Mouse (Mus musculus): ENCODE measurements around the gene Ptprr. TPM values are rescaled to one million over a fixed set of nuclear protein-coding genes. Genes with fewer than 3 reads are reported as not detected.
A peak's percentile ranks its signal among the peaks of the same experiment; 100 is the strongest.

Ptprr gene
- total and polyA plus RNA-seq, 2 experiments: 0.09 TPM; not detected in 1

DNA sequence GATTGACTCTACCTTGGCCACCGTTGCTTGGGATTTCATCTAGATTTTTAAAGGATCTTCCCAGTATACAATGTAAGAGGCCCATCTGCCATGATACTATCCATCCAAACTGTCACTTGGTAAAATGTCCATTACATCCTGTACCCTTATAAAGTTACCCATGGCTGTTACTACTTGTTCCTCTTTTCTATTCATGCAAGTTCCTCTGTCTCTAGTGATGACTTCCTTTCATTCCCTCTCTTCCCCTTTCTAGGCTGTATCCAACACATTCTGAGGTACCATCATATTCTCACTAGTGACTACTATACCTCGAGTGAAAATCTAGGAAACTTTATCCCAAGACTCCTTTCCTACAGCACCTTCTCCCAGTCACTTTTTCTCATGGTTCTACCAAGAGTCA lies 173.7 kb downstream of the Ptprr start:
- Histone ChIP-seq H3K4me1 (ENCODE audit: control insufficient read depth, insufficient read depth, low read length) (no peaks in the 10 kb centered on the region), H3K9ac (ENCODE audit: low read depth, low read length) (no peak overlapping the region), H3K79me2 (ENCODE audit: control insufficient read depth, insufficient read depth, low read length) (no peaks in the 10 kb centered on the region), H3K36me3 (ENCODE audit: control insufficient read depth, insufficient read depth, low read length) (no peaks in the 10 kb centered on the region), H3K4me3 (ENCODE audit: insufficient read depth, low read depth, low read length) (no peak overlapping the region), H3K27ac (replicated peaks; ENCODE audit: insufficient read depth, low read depth, low read length) (no peak overlapping the region), H3K27me3 (ENCODE audit: control insufficient read depth, insufficient read depth, low read length) (no peaks in the 10 kb centered on the region)
- TF ChIP-seq CTCF (IDR thresholded peaks at IDR 0.05; ENCODE audit: low read depth, low read length): no peak
- no peak for TF ChIP-seq POLR2A (IDR thresholded peaks at IDR 0.05; ENCODE audit: extremely low read depth, insufficient read depth, low read length)
- WGBS: 70% methylated on average over 2 of the region's 2 CpGs
- no peak for DNase-seq (ENCODE audit: extremely low read depth, low read depth, low spot score)

GRCm38 (mm10) chr10:116192293-116192692 lies 174.3 kb downstream of the Ptprr start:
- H3K4me1 ChIP-seq (ENCODE audit: control insufficient read depth, insufficient read depth, low read length): no peaks in the 10 kb centered on the region
- TF ChIP-seq CTCF (IDR thresholded peaks at IDR 0.05; ENCODE audit: low read depth, low read length): no peak
- TF ChIP-seq POLR2A (IDR thresholded peaks at IDR 0.05; ENCODE audit: extremely low read depth, insufficient read depth, low read length): no peak
- H3K4me3 ChIP-seq (ENCODE audit: insufficient read depth, low read depth, low read length): no peak overlapping the region
- H3K27me3 ChIP-seq (ENCODE audit: control insufficient read depth, insufficient read depth, low read length): no peaks in the 10 kb centered on the region
- WGBS: 79% methylated on average over 8 of the region's 8 CpGs
- no peaks in the 10 kb centered on the region for H3K79me2 ChIP-seq (ENCODE audit: control insufficient read depth, insufficient read depth, low read length)
- no peak overlapping the region for H3K9ac ChIP-seq (ENCODE audit: low read depth, low read length)
- no peaks in the 10 kb centered on the region for H3K36me3 ChIP-seq (ENCODE audit: control insufficient read depth, insufficient read depth, low read length)
- no peak for DNase-seq (ENCODE audit: extremely low read depth, low read depth, low spot score)
- no peak overlapping the region for H3K27ac ChIP-seq (replicated peaks; ENCODE audit: insufficient read depth, low read depth, low read length)

DNA sequence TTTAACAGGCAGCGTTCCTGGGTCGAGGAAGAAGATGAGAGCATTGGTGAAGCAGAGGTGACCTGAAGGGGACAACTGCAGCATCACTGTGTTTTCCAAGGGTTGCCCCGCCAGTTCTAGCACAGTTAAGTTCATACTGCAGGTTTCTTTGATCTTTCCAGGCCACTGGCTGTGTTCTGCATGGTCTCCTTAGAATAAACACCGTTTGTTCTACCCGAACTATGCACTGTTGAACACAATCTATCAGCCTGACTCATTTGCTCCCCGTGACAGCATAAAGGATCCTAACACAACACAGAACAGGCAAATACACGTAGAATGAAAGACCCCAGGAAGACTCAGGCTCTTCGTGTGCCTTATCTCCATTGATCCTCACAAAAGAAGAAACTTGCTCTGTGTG lies 176.4 kb downstream of the Ptprr start:
- Histone ChIP-seq H3K4me1 (ENCODE audit: control insufficient read depth, insufficient read depth, low read length) (no peaks in the 10 kb centered on the region), H3K27me3 (ENCODE audit: control insufficient read depth, insufficient read depth, low read length) (no peaks in the 10 kb centered on the region), H3K27ac (replicated peaks; ENCODE audit: insufficient read depth, low read depth, low read length) (no peak overlapping the region), H3K79me2 (ENCODE audit: control insufficient read depth, insufficient read depth, low read length) (no peaks in the 10 kb centered on the region), H3K36me3 (ENCODE audit: control insufficient read depth, insufficient read depth, low read length) (no peaks in the 10 kb centered on the region), H3K4me3 (ENCODE audit: insufficient read depth, low read depth, low read length) (no peak overlapping the region), H3K9ac (ENCODE audit: low read depth, low read length) (no peak overlapping the region)
- DNase-seq (ENCODE audit: extremely low read depth, low read depth, low spot score): no peak
- 64% methylated on average over 8 of the region's 8 CpGs for WGBS
- TF ChIP-seq POLR2A (IDR thresholded peaks at IDR 0.05; ENCODE audit: extremely low read depth, insufficient read depth, low read length) (no peak), CTCF (IDR thresholded peaks at IDR 0.05; ENCODE audit: low read depth, low read length) (no peak)

DNA sequence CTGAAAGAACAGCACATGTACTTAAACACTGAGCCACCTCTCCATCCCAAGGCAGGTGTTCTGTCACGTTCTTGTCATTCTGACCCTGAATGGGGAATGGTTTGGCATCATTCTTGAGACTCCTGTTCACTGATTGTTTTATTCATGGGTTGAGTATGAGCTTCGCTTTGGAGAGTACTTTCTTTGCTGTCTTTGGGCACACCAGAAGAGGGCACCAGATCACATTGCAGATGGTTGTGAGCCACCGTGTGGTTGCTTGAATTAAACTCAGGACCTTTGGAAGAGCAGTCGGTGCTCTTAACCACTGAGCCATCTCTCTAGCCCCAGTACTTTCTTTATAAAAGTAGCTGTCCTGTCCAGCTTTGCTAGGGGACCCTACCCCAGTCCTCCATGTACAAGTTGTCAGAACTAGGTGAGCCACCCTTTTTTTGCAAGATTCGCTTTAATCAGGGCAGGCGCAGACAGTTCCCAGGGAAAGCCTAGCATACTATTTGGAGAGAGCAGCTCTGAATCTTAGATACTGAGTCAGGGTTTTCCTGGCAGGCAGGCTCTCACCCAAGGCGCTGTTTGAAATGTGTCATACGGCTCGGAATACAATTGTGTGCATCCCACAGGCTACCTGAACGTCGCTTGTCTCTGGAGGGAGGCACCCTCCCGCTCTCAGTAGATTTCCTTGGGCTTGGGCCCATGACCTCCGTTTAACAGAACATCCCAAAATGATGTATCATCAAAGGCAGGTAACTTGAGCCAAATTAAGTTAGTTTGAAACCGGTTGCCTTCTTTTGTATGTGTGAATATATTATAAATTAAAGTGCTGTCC lies 178.8 kb downstream of the Ptprr start:
- no peak overlapping the region for H3K9ac ChIP-seq (ENCODE audit: low read depth, low read length)
- H3K4me1 ChIP-seq (ENCODE audit: control insufficient read depth, insufficient read depth, low read length): no peaks in the 10 kb centered on the region
- H3K4me3 ChIP-seq (ENCODE audit: insufficient read depth, low read depth, low read length): no peak overlapping the region
- no peak for TF ChIP-seq CTCF (IDR thresholded peaks at IDR 0.05; ENCODE audit: low read depth, low read length)
- no peak for TF ChIP-seq POLR2A (IDR thresholded peaks at IDR 0.05; ENCODE audit: extremely low read depth, insufficient read depth, low read length)
- 30% methylated on average over 14 of the region's 14 CpGs for WGBS
- DNase-seq (ENCODE audit: extremely low read depth, low read depth, low spot score): no peak
- no peaks in the 10 kb centered on the region for H3K79me2 ChIP-seq (ENCODE audit: control insufficient read depth, insufficient read depth, low read length)
- no peaks in the 10 kb centered on the region for H3K27me3 ChIP-seq (ENCODE audit: control insufficient read depth, insufficient read depth, low read length)
- H3K27ac ChIP-seq (replicated peaks; ENCODE audit: insufficient read depth, low read depth, low read length): no peak overlapping the region
- H3K36me3 ChIP-seq (ENCODE audit: control insufficient read depth, insufficient read depth, low read length): no peaks in the 10 kb centered on the region

DNA sequence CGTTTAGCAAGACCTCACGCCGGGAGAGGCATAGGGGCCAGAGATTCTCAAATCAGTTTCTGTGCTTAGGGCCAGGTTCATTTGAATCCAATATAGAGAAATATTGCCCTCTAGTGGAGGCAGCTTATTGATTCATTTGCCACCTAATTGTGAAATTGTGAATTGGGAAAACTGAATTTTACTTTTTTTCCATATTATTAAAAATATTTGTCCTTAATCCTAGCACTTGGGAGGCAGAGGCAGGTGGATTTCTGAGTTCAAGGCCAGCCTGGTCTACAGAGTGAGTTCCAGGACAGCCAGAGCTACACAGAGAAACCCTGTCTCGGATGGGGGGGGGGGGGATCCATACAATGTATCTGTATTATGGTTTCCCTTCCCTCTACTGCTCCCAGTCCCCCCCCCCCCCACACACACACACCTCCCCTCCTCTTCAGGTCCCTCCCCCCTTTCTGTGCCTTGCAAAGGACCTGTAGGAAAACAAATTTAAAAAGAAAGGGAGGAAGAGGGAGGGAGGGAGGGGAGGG lies 179.5 kb downstream of the Ptprr start:
- Histone ChIP-seq H3K36me3 (ENCODE audit: control insufficient read depth, insufficient read depth, low read length) (no peaks in the 10 kb centered on the region), H3K27ac (replicated peaks; ENCODE audit: insufficient read depth, low read depth, low read length) (no peak overlapping the region), H3K79me2 (ENCODE audit: control insufficient read depth, insufficient read depth, low read length) (no peaks in the 10 kb centered on the region), H3K9ac (ENCODE audit: low read depth, low read length) (no peak overlapping the region), H3K4me1 (ENCODE audit: control insufficient read depth, insufficient read depth, low read length) (no peaks in the 10 kb centered on the region), H3K27me3 (ENCODE audit: control insufficient read depth, insufficient read depth, low read length) (no peaks in the 10 kb centered on the region), H3K4me3 (ENCODE audit: insufficient read depth, low read depth, low read length) (no peak overlapping the region)
- TF ChIP-seq POLR2A (IDR thresholded peaks at IDR 0.05; ENCODE audit: extremely low read depth, insufficient read depth, low read length): no peak
- TF ChIP-seq CTCF (IDR thresholded peaks at IDR 0.05; ENCODE audit: low read depth, low read length): peak; percentile 41; the same call in 1 of the 2 replicates
- WGBS: 20% methylated on average over 4 of the region's 4 CpGs
- DNase-seq (ENCODE audit: extremely low read depth, low read depth, low spot score): peak; percentile 37

- peak; percentile 40; the same call in 1 of the 2 replicates for TF ChIP-seq CTCF (IDR thresholded peaks at IDR 0.05; ENCODE audit: low read depth, low read length)
- no peak for TF ChIP-seq POLR2A (IDR thresholded peaks at IDR 0.05; ENCODE audit: extremely low read depth, insufficient read depth, low read length)
- Histone ChIP-seq H3K36me3 (ENCODE audit: control insufficient read depth, insufficient read depth, low read length) (no peaks in the 10 kb centered on the region), H3K27me3 (ENCODE audit: control insufficient read depth, insufficient read depth, low read length) (no peaks in the 10 kb centered on the region), H3K27ac (replicated peaks; ENCODE audit: insufficient read depth, low read depth, low read length) (no peak overlapping the region), H3K4me1 (ENCODE audit: control insufficient read depth, insufficient read depth, low read length) (no peaks in the 10 kb centered on the region), H3K9ac (ENCODE audit: low read depth, low read length) (no peak overlapping the region), H3K79me2 (ENCODE audit: control insufficient read depth, insufficient read depth, low read length) (no peaks in the 10 kb centered on the region), H3K4me3 (ENCODE audit: insufficient read depth, low read depth, low read length) (no peak overlapping the region)
- 20% methylated on average over 5 of the region's 5 CpGs for WGBS
- DNase-seq (ENCODE audit: extremely low read depth, low read depth, low spot score): no peak
These were observed 181.0 kb downstream of the Ptprr start for GRCm38 (mm10) chr10:116199035-116199434.
